Mouse (Mus musculus) lung, embryonic 14.5 days (tissue): ENCODE measurements around the gene Tmem143. TPM values are rescaled to one million over a fixed set of nuclear protein-coding genes. Genes with fewer than 3 reads are reported as not detected.

Experiments
- ATAC-seq: fragments of 200-750 bp; cut with Nextera tagmentation; 2 replicates; pipeline ENCODE4 v1.8.0; 2017; ENCODE audit warnings: mild to moderate bottlenecking, moderate TSS enrichment, moderate library complexity; ENCODE audit not compliant: insufficient read depth
- DNase-seq: peaks from one replicate; pipeline ENCODE4 v3.0.0-alpha.2; 2015
- H3K27ac ChIP-seq: fragments of 300-500 bp; sonication (generic); 2 replicates; pipeline ENCODE4 v1.5.1; 2014; ENCODE audit warnings: low read depth, mild to moderate bottlenecking, moderate library complexity
- H3K27me3 ChIP-seq: fragments of 300-500 bp; sonication (generic); 2 replicates; pipeline ENCODE4 v1.6.1; 2014; ENCODE audit warnings: low read length, control low read depth; ENCODE audit not compliant: insufficient read depth
- H3K36me3 ChIP-seq: fragments of 300-500 bp; sonication (generic); 2 replicates; pipeline ENCODE4 v1.6.1; 2014; ENCODE audit warnings: control low read depth; ENCODE audit not compliant: insufficient read depth
- H3K4me1 ChIP-seq: fragments of 300-500 bp; sonication (generic); 2 replicates; pipeline ENCODE4 v1.6.1; 2014; ENCODE audit warnings: antibody characterized with exemption, control low read depth; ENCODE audit not compliant: insufficient read depth
- H3K4me2 ChIP-seq: fragments of 300-500 bp; sonication (generic); 2 replicates; pipeline ENCODE4 v1.6.1; 2014; ENCODE audit warnings: mild to moderate bottlenecking
- H3K4me3 ChIP-seq: fragments of 300-500 bp; sonication (generic); 2 replicates; pipeline ENCODE4 v1.5.1; 2014; ENCODE audit warnings: low read depth, low read length
- H3K9ac ChIP-seq: fragments of 300-500 bp; sonication (generic); 2 replicates; pipeline ENCODE4 v1.6.1; 2014
- H3K9me3 ChIP-seq: fragments of 300-500 bp; sonication (generic); 2 replicates; pipeline ENCODE4 v1.6.1; 2016; ENCODE audit warnings: low read depth, low read length, control low read depth
- CTCF ChIP-seq: IDR thresholded peaks from 2 replicates; pipeline ENCODE4 v1.5.1; 2016; ENCODE audit warnings: antibody characterized with exemption, low read depth
- WGBS: fragments of 180-500 bp; shearing (Covaris S2); extraction: QIAGEN DNeasy Blood & Tissue Kit; methylation state at CpG from one replicate; pipeline ENCODE4 v1.1.7; 2014; 5-methylcytosine and 5-hydroxymethylcytosine counted together
- polyA plus RNA-seq: library from polyadenylated mRNA; unstranded; fragments of >200 nt; fragmentation: Nextera tagmentation; extraction: Ambion mirVana; gene quantifications from 2 replicates; pipeline ENCODE4 v1.2.1, GENCODE M21; 2014

The Tmem143 gene
- polyA plus RNA-seq, 1 experiment from 2014 or later = 3.5 TPM

- ATAC-seq = no peak
- no peaks in the 10 kb centered on the region for H3K36me3 ChIP-seq
- H3K4me2 ChIP-seq = no peak overlapping the region
- DNase-seq = no peak
- H3K4me3 ChIP-seq = no peak overlapping the region
- no peak overlapping the region for H3K9ac ChIP-seq
- WGBS = 85% methylated on average over 7 of the region's 7 CpGs
- no peak overlapping the region for H3K27ac ChIP-seq
- no peaks in the 10 kb centered on the region for H3K9me3 ChIP-seq
- TF ChIP-seq CTCF = no peak
- peaks cover 17% of the 10 kb centered on the region for H3K27me3 ChIP-seq
- peaks cover 6% of the 10 kb centered on the region for H3K4me1 ChIP-seq
Observed at GRCm38 (mm10) chr7:45862804-45863203, 33.9 kb upstream of the Tmem143 start.

- peak; percentile 37 for DNase-seq
- H3K36me3 ChIP-seq = no peaks in the 10 kb centered on the region
- 55% methylated on average over 3 of the region's 3 CpGs for WGBS
- no peaks in the 10 kb centered on the region for H3K9me3 ChIP-seq
- no peak for ATAC-seq
- no peak overlapping the region for H3K4me3 ChIP-seq
- peaks cover 24% of the 10 kb centered on the region for H3K27me3 ChIP-seq
- no peak for TF ChIP-seq CTCF
- H3K4me2 ChIP-seq = no peak overlapping the region
- 0 out of 2 replicates have a peak, but pooled peaks cover 3% of the 10 kb centered on the region for H3K4me1 ChIP-seq
- no peak overlapping the region for H3K9ac ChIP-seq
- H3K27ac ChIP-seq = no peak overlapping the region
Observed at GRCm38 (mm10) chr7:45864435-45864834, 32.3 kb upstream of the Tmem143 start.

- Histone ChIP-seq H3K9me3 (no peaks in the 10 kb centered on the region), H3K9ac (peak overlapping the region; percentile 85), H3K4me3 (peak overlapping the region; percentile 72), H3K27ac (peak overlapping the region; percentile 70), H3K27me3 (peaks cover 42% of the 10 kb centered on the region), H3K4me2 (peak overlapping the region; percentile 86), H3K36me3 (no peaks in the 10 kb centered on the region), H3K4me1 (peaks cover 3% of the 10 kb centered on the region; the same call in 1 of the 2 replicates)
- under 1% methylated on average over 117 of the region's 117 CpGs for WGBS
- no peak for TF ChIP-seq CTCF
- peak; percentile 72 for ATAC-seq
- DNase-seq = peak; percentile 97
Observed at GRCm38 (mm10) chr7:45865925-45866910, 30.5 kb upstream of the Tmem143 start.

GRCm38 (mm10) chr7:45867871-45868270 lies 28.9 kb upstream of the Tmem143 start:
- no peak overlapping the region for H3K4me3 ChIP-seq
- no peaks in the 10 kb centered on the region for H3K36me3 ChIP-seq
- peak overlapping the region; percentile 86; the same call in 1 of the 2 replicates for H3K4me2 ChIP-seq
- no peak for TF ChIP-seq CTCF
- H3K9me3 ChIP-seq = no peaks in the 10 kb centered on the region
- peaks cover 45% of the 10 kb centered on the region for H3K27me3 ChIP-seq
- DNase-seq = no peak
- H3K9ac ChIP-seq = no peak overlapping the region
- H3K4me1 ChIP-seq = peaks cover 3% of the 10 kb centered on the region; the same call in 1 of the 2 replicates
- 37% methylated on average over 2 of the region's 2 CpGs for WGBS
- no peak for ATAC-seq
- no peak overlapping the region for H3K27ac ChIP-seq

GRCm38 (mm10) chr7:45869107-45869670 lies 27.6 kb upstream of the Tmem143 start:
- no peak for DNase-seq
- Histone ChIP-seq H3K36me3 (peaks cover 6% of the 10 kb centered on the region), H3K9ac (no peak overlapping the region; the same call in 1 of the 2 replicates), H3K9me3 (no peaks in the 10 kb centered on the region), H3K4me2 (peak overlapping the region; percentile 59), H3K27me3 (peaks cover 45% of the 10 kb centered on the region), H3K27ac (no peak overlapping the region), H3K4me1 (peaks cover 9% of the 10 kb centered on the region; the same call in 1 of the 2 replicates), H3K4me3 (peak overlapping the region; percentile 27; the same call in 1 of the 2 replicates)
- no peak for TF ChIP-seq CTCF
- no peak for ATAC-seq
- 21% methylated on average over 8 of the region's 8 CpGs for WGBS

GRCm38 (mm10) chr7:45869787-45870186 lies 27.0 kb upstream of the Tmem143 start:
- Histone ChIP-seq H3K4me2 (peak overlapping the region; percentile 59), H3K4me1 (peaks cover 15% of the 10 kb centered on the region; the same call in 1 of the 2 replicates), H3K36me3 (peaks cover 12% of the 10 kb centered on the region), H3K27ac (no peak overlapping the region), H3K9me3 (no peaks in the 10 kb centered on the region), H3K4me3 (peak overlapping the region; percentile 27; the same call in 1 of the 2 replicates), H3K27me3 (peaks cover 45% of the 10 kb centered on the region), H3K9ac (no peak overlapping the region; the same call in 1 of the 2 replicates)
- TF ChIP-seq CTCF = no peak
- DNase-seq = peak; percentile 37
- WGBS = 4% methylated on average over 14 of the region's 14 CpGs
- no peak for ATAC-seq
